Mouse (Mus musculus) C2C12 (cell line): ENCODE results near the gene Atp6v0d1.

ENCODE experiments used
- CEBPB ChIP-seq: IDR thresholded peaks from one replicate; pipeline ENCODE4 v1.6.1; 2011; ENCODE audit warnings: low read depth, mild to moderate bottlenecking, control low read depth, moderate library complexity
- MYOG ChIP-seq: IDR thresholded peaks from one replicate; pipeline ENCODE4 v1.6.1; 2011; ENCODE audit not compliant: control insufficient read depth, insufficient read length; ENCODE audit errors: extremely low read depth

GRCm38 (mm10) chr8:105545249-105545648, 20.6 kb downstream of the Atp6v0d1 start:
- no peak for TF ChIP-seq CEBPB
- TF ChIP-seq MYOG, result no peak
